Mouse (Mus musculus): ENCODE data around the gene Ccnd2. TPM values are rescaled to one million over a fixed set of nuclear protein-coding genes. Genes with fewer than 3 reads are reported as not detected.
A peak's percentile ranks its signal among the peaks of the same experiment; 100 is the strongest.

Gene Ccnd2
- total and polyA plus RNA-seq, 2 experiments from 2014 or later: 31.1 to 383 TPM

DNA sequence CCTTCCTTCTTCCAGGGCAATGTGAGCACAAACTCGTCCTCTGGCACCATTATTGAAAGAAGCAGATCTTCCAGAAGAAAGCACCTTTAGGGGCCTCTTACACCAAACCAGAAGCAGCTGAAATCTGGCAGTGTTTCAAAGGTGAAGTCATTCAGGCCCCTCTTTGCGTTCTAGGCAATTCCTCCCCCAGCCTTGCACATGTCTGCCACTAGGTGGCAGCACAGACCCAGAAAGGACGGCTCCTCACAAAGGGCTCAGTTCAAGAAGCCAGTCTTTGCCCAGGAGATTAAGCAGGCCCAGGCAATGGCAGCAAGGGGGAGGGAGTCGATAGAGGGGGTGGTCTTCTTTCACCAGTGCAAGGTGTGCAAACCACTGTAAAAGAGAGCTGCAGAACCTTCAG is 4.3 kb downstream of the Ccnd2 start:
- no peaks in the 10 kb centered on the region for H3K9me3 ChIP-seq (replicated peaks; ENCODE audit: control insufficient read depth, low read length)
- peak; percentile 94 for DNase-seq (ENCODE audit: low spot score)
- peak; percentile 18; the same call in 1 of the 2 replicates for ATAC-seq (ENCODE audit: insufficient read depth, low read depth)
- H3K36me3 ChIP-seq (replicated peaks; ENCODE audit: control insufficient read depth, insufficient read depth, low read length): peaks cover 27% of the 10 kb centered on the region
- no peak overlapping the region for H3K9ac ChIP-seq (replicated peaks; ENCODE audit: low read depth, low read length)
- no peak overlapping the region for H3K4me2 ChIP-seq (ENCODE audit: low read depth, low read length)
- peaks cover 14% of the 10 kb centered on the region for H3K4me1 ChIP-seq (ENCODE audit: control insufficient read depth, insufficient read depth)
- under 1% methylated on average over 4 of the region's 4 CpGs for WGBS
- H3K27ac ChIP-seq (ENCODE audit: low read depth): no peak overlapping the region
- H3K4me3 ChIP-seq (ENCODE audit: low read depth, low read length): no peak overlapping the region
- no peaks in the 10 kb centered on the region for H3K27me3 ChIP-seq (ENCODE audit: control insufficient read depth, insufficient read depth, low read length)
- peak; percentile 100 for TF ChIP-seq CTCF (IDR thresholded peaks at IDR 0.05; ENCODE audit: low read depth)
- no peak for TF ChIP-seq EP300 (IDR thresholded peaks at IDR 0.05; ENCODE audit: low read depth)

DNA sequence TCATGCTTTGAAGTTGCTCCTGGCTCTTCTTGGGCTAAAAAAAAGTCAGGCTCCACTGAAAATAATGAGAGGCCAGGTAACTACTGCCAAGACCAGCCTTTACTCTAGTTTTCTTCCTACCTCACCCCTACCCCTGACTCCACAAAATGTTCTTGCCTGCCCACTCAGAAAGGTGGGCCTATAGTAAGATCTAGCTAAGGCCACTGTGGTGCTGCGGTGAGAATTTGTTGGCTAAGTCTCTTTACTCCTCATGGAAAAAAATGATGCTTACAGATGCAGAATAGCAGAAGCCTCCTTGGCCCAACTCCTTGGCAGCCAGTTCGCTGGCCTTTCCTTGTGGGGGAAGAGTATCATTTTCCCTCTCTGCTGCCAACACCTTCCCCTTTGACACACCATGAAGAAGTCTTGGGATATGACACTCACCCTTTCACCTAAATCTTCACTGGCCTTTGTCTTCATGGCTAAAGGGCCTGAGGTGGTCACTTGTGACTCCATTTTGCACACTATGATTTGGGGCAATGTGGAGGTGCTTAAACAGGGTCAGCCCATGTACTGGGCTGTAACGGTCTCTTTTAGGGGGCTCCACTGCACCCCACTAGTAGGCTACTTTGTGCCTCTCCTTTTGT is 5.6 kb downstream of the Ccnd2 start:
- DNase-seq (ENCODE audit: low spot score) (no peak), ATAC-seq (ENCODE audit: insufficient read depth, low read depth) (no peak)
- H3K4me3 ChIP-seq (ENCODE audit: low read depth, low read length): no peak overlapping the region
- H3K27ac ChIP-seq (ENCODE audit: low read depth): no peak overlapping the region
- WGBS: 80% methylated on average over 3 of the region's 3 CpGs
- H3K27me3 ChIP-seq (ENCODE audit: control insufficient read depth, insufficient read depth, low read length): no peaks in the 10 kb centered on the region
- no peaks in the 10 kb centered on the region for H3K9me3 ChIP-seq (replicated peaks; ENCODE audit: control insufficient read depth, low read length)
- H3K4me2 ChIP-seq (ENCODE audit: low read depth, low read length): no peak overlapping the region
- peaks cover 5% of the 10 kb centered on the region for H3K4me1 ChIP-seq (ENCODE audit: control insufficient read depth, insufficient read depth)
- no peak overlapping the region for H3K9ac ChIP-seq (replicated peaks; ENCODE audit: low read depth, low read length)
- TF ChIP-seq EP300 (IDR thresholded peaks at IDR 0.05; ENCODE audit: low read depth): no peak
- no peak for TF ChIP-seq CTCF (IDR thresholded peaks at IDR 0.05; ENCODE audit: low read depth)
- peaks cover 27% of the 10 kb centered on the region for H3K36me3 ChIP-seq (replicated peaks; ENCODE audit: control insufficient read depth, insufficient read depth, low read length)

DNA sequence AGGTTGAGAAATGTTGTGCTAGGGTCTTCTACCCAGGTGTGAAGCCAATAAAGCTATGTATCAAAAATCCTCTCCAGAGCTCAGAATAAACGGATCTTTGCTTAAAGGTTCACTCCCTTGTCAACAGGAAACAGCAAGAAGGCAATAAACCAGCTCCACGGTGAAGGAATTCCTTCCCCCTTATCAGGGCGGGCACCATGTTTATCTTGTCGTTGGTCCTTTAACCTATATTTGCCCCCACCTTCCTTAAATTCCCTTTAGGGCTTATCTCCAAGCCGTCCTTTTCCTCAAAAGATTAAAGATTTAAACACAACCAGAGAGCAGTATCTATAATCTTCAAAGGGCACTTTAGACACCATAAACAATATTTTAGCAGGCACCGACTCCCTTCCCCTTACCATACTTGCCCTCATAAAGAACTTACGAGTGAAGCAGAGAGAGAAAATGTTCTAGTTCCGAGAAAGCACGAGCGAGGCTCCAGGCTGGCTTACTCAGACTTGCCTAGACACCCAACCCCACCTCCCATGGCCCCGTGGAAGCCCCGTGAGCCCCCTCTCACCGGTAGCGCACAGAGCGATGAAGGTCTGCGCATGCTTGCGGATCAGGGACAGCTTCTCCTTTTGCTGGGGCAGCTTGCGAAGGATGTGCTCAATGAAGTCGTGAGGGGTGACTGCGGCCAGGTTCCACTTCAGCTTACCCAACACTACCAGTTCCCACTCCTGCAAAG is 6.4 kb downstream of the Ccnd2 start:
- Histone ChIP-seq H3K9ac (replicated peaks; ENCODE audit: low read depth, low read length) (no peak overlapping the region), H3K9me3 (replicated peaks; ENCODE audit: control insufficient read depth, low read length) (no peaks in the 10 kb centered on the region), H3K4me3 (ENCODE audit: low read depth, low read length) (no peak overlapping the region), H3K4me2 (ENCODE audit: low read depth, low read length) (no peak overlapping the region), H3K36me3 (replicated peaks; ENCODE audit: control insufficient read depth, insufficient read depth, low read length) (peaks cover 34% of the 10 kb centered on the region), H3K27ac (ENCODE audit: low read depth) (no peak overlapping the region), H3K4me1 (ENCODE audit: control insufficient read depth, insufficient read depth) (peaks cover 5% of the 10 kb centered on the region; the same call in 1 of the 2 replicates), H3K27me3 (ENCODE audit: control insufficient read depth, insufficient read depth, low read length) (no peaks in the 10 kb centered on the region)
- DNase-seq (ENCODE audit: low spot score) (no peak), ATAC-seq (ENCODE audit: insufficient read depth, low read depth) (no peak)
- 53% methylated on average over 20 of the region's 20 CpGs for WGBS
- TF ChIP-seq CTCF (IDR thresholded peaks at IDR 0.05; ENCODE audit: low read depth) (no peak), EP300 (IDR thresholded peaks at IDR 0.05; ENCODE audit: low read depth) (no peak)

DNA sequence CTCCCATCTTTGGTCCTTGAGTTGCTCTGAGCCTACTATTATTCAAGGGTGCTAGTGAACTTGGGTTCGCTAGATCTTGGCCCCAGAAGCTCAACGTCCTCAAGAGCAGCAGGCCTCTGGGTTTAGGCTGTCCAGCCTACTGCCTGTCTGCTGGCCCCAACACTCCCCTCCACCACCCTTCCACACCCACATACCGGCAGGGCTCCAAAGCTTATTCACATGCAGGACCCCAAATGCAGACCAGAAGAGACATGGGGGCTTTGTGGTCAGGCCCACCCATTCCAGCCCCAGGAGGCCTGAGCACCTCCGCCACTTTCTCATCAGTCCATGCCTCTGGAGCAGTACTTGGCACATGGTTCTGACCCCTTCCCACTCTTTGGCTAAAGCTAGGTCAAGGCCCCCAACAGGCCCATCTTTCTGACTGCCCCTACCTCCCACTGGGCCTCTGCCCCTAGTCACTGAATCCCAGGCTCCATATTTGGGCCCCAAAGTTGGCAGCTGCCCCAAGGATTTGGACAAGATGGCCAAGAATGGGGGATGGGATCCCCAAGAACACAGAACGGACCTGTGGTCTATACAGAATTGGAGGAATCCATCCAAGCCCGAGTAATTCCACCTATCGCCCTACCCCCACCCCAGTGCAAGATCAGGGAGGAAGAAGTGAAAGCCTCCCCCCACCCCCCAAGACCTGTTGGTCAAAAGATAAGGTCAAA is 8.3 kb downstream of the Ccnd2 start:
- TF ChIP-seq EP300 (IDR thresholded peaks at IDR 0.05; ENCODE audit: low read depth): no peak
- no peak for TF ChIP-seq CTCF (IDR thresholded peaks at IDR 0.05; ENCODE audit: low read depth)
- H3K4me3 ChIP-seq (ENCODE audit: low read depth, low read length): no peak overlapping the region
- H3K9me3 ChIP-seq (replicated peaks; ENCODE audit: control insufficient read depth, low read length): no peaks in the 10 kb centered on the region
- H3K4me1 ChIP-seq (ENCODE audit: control insufficient read depth, insufficient read depth): peaks cover 5% of the 10 kb centered on the region; the same call in 1 of the 2 replicates
- no peak overlapping the region for H3K27ac ChIP-seq (ENCODE audit: low read depth)
- H3K4me2 ChIP-seq (ENCODE audit: low read depth, low read length): no peak overlapping the region
- H3K9ac ChIP-seq (replicated peaks; ENCODE audit: low read depth, low read length): no peak overlapping the region
- ATAC-seq (ENCODE audit: insufficient read depth, low read depth): no peak
- DNase-seq (ENCODE audit: low spot score): no peak
- WGBS: 77% methylated on average over 7 of the region's 7 CpGs
- peaks cover 53% of the 10 kb centered on the region for H3K36me3 ChIP-seq (replicated peaks; ENCODE audit: control insufficient read depth, insufficient read depth, low read length)
- H3K27me3 ChIP-seq (ENCODE audit: control insufficient read depth, insufficient read depth, low read length): no peaks in the 10 kb centered on the region

DNA sequence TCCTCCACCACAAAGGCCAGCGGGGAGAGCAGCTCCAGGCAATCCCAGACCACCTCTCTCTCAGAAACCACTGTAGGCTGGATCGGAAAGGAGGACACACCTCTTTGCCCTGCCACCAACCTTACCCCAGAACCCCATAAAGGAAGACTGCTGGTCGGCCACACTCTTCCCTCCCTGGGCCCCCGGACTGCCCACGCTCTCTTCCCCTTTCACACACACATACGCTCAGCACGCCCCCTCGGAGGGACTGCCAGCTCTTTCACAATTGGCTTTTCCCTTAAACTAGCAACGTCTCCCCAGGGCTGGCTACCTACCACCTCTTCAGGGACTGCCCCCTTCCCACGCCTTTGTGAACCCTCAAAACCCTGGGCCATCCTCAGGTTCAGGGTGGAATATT is 8.9 kb downstream of the Ccnd2 start:
- Histone ChIP-seq H3K4me1 (ENCODE audit: control insufficient read depth, insufficient read depth) (no peaks in the 10 kb centered on the region; the same call in 1 of the 2 replicates), H3K36me3 (replicated peaks; ENCODE audit: control insufficient read depth, insufficient read depth, low read length) (peaks cover 59% of the 10 kb centered on the region), H3K9me3 (replicated peaks; ENCODE audit: control insufficient read depth, low read length) (no peaks in the 10 kb centered on the region), H3K27ac (ENCODE audit: low read depth) (no peak overlapping the region), H3K4me3 (ENCODE audit: low read depth, low read length) (no peak overlapping the region), H3K4me2 (ENCODE audit: low read depth, low read length) (no peak overlapping the region), H3K9ac (replicated peaks; ENCODE audit: low read depth, low read length) (no peak overlapping the region), H3K27me3 (ENCODE audit: control insufficient read depth, insufficient read depth, low read length) (no peaks in the 10 kb centered on the region)
- ATAC-seq (ENCODE audit: insufficient read depth, low read depth) (no peak), DNase-seq (ENCODE audit: low spot score) (no peak)
- WGBS: 80% methylated on average over 10 of the region's 10 CpGs
- TF ChIP-seq CTCF (IDR thresholded peaks at IDR 0.05; ENCODE audit: low read depth): no peak

Measured in heart, postnatal 0 days (tissue).